Mouse (Mus musculus) testis, adult 2 months (tissue): ENCODE measurements around the gene Dlgap1.

Experiments
- CTCF ChIP-seq: fragments of 200-500 bp; IDR thresholded peaks from 2 replicates; pipeline ENCODE4 v1.5.1; 2012; ENCODE audit warnings: low read depth, mild to moderate bottlenecking, inconsistent platforms, low read length, moderate library complexity; ENCODE audit not compliant: control insufficient read depth, insufficient read depth, insufficient replicate concordance
- POLR2A ChIP-seq: fragments of 200-500 bp; IDR thresholded peaks from 2 replicates; pipeline ENCODE4 v1.6.1; 2012; ENCODE audit warnings: low read depth, mild to moderate bottlenecking, inconsistent platforms, low read length, moderate library complexity; ENCODE audit not compliant: control insufficient read depth

GRCm38 (mm10) chr17:70795196-70795595 is 826.3 kb downstream of the Dlgap1 start:
- no peak for TF ChIP-seq POLR2A
- TF ChIP-seq CTCF: no peak
